Mouse (Mus musculus) lung, postnatal 0 days (tissue): ENCODE measurements at regions not wholly inside any gene's neighbourhood (a gene's known extent, or its start where the extent isn't known, plus 50 kb on each side); places are given as distances from the start of the nearest gene placed in this dataset.

Experiments
- CTCF ChIP-seq: IDR thresholded peaks from 2 replicates; pipeline ENCODE4 v1.5.1; 2016; ENCODE audit warnings: antibody characterized with exemption, mild to moderate bottlenecking
- EP300 ChIP-seq: IDR thresholded peaks from 2 replicates; pipeline ENCODE4 v1.6.1; 2016; ENCODE audit warnings: antibody characterized with exemption, mild to moderate bottlenecking, control low read depth

GRCm38 (mm10) chr1:57059216-57059615 is 80.8 kb upstream of the Satb2 start:
- TF ChIP-seq CTCF (no peak), EP300 (no peak)
